18 mouse cellular contexts compared by ENCODE assay signal in the genomic region with DNA sequence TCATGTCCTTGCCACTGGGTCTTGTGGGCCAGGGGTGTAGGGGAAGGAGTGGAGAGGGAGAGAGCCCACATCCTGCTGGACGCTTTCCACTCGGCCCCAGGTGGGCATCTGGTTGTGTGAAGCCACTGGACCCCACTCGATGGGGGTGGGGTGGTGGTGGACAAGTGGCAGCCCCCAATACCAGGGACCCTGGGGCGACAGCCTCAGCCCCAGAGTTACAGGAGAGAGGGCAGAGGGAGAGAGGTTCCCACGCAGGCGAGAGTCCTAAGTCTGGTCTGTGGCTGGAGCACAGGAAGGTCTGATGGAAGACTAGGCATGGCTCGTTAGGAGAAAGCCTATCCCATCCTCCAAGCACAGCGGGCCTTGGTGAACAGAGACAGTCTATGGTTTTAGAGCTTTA.
"Had no signal": no experiment of that assay in that cellular context is flagged by ENCODE, and none has a peak within 500 bp of the region (broad histone marks: within the 10 kb centered on the region; RNA-seq: fewer than 3 reads in every experiment).

No protein-coding gene starts in this region.

- DNase-seq: lung, adult 18-20 months; lung, embryonic 14.5 days; lung, postnatal 10 days; lung, postnatal 4 days; retina, postnatal 1 day; right cerebral cortex, adult 18-20 months; right cerebral cortex, postnatal 25 days; right cerebral cortex, postnatal 4 days; spleen, adult 18-20 months; thymus, adult 18-20 months; thymus, postnatal 14 days; thymus, postnatal 36 days had no signal

- H3K9me3 ChIP-seq: midbrain, embryonic 13.5 days; neural tube, embryonic 13.5 days; neural tube, embryonic 15.5 days had no signal

- ATAC-seq: midbrain, embryonic 13.5 days; midbrain, embryonic 16.5 days had no signal

- H3K4me3 ChIP-seq: midbrain, embryonic 13.5 days; myocyte; neural tube, embryonic 13.5 days; neural tube, embryonic 15.5 days had no signal

- H3K4me2 ChIP-seq: lung, embryonic 14.5 days; midbrain, embryonic 11.5 days; midbrain, embryonic 13.5 days; neural tube, embryonic 13.5 days; neural tube, embryonic 15.5 days had no signal

- H3K9ac ChIP-seq: lung, embryonic 14.5 days; midbrain, embryonic 13.5 days; neural tube, embryonic 13.5 days; neural tube, embryonic 15.5 days had no signal

- H3K4me1 ChIP-seq: midbrain, embryonic 13.5 days; neural tube, embryonic 13.5 days; neural tube, embryonic 15.5 days had no signal

- H3K27me3 ChIP-seq: midbrain, embryonic 13.5 days; neural tube, embryonic 13.5 days; neural tube, embryonic 15.5 days had no signal

- H3K27ac ChIP-seq: midbrain, embryonic 13.5 days; neural tube, embryonic 13.5 days; neural tube, embryonic 15.5 days had no signal
